Mouse (Mus musculus): ENCODE data around the gene Iars2.

GRCm38 (mm10) chr1:185334136-185334535 is 4.9 kb upstream of the Iars2 start:
- TF ChIP-seq EP300 (IDR thresholded peaks at IDR 0.05; ENCODE audit: low read length) (no peak), RCOR1 (conservative IDR thresholded peaks at IDR 0.05; ENCODE audit: low read depth, low read length) (no peak), CTCF (conservative IDR thresholded peaks at IDR 0.05 in 1 of 2, IDR thresholded peaks at IDR 0.05 in 1 of 2; ENCODE audit: low read depth in 2 of 2, low read length in 2 of 2) (no peak), USF2 (conservative IDR thresholded peaks at IDR 0.05; ENCODE audit: low read depth, low read length) (no peak), POLR2A (IDR thresholded peaks at IDR 0.05; ENCODE audit: low read depth, low read length) (no peak), USF1 (IDR thresholded peaks at IDR 0.05; ENCODE audit: low read depth, low read length) (no peak), ETS1 (conservative IDR thresholded peaks at IDR 0.05; ENCODE audit: low read depth, low read length) (no peak), MAZ (IDR thresholded peaks at IDR 0.05; ENCODE audit: low read depth, low read length) (no peak), ZNF384 (IDR thresholded peaks at IDR 0.05; ENCODE audit: low read depth, low read length) (no peak), CHD1 (IDR thresholded peaks at IDR 0.05; ENCODE audit: low read depth, low read length) (no peak), MYC (IDR thresholded peaks at IDR 0.05; ENCODE audit: low read depth, low read length) (no peak), BHLHE40 (IDR thresholded peaks at IDR 0.05; ENCODE audit: low read depth, low read length) (no peak), ZC3H11A (IDR thresholded peaks at IDR 0.05; ENCODE audit: low read depth, low read length) (no peak), SMC3 (IDR thresholded peaks at IDR 0.05; ENCODE audit: low read depth, low read length) (no peak)

Data from CH12.LX (cell line).